Mouse (Mus musculus) left cerebral cortex, adult 2 months (tissue): ENCODE measurements at regions not wholly inside any gene's neighbourhood (a gene's known extent, or its start where the extent isn't known, plus 50 kb on each side); places are given as distances from the start of the nearest gene placed in this dataset.
"Not testable (repeated sequence)": the region's sequence is repeated elsewhere in the genome, so short reads cannot be mapped to it uniquely, and the experiment has no call there.

Experiments
- DNase-seq, 2 experiments: peaks; one replicate each; pipeline ENCODE4 v3.0.0; 2021 to 2022; ENCODE audit warnings: low spot score in 2 of 2, mixed read lengths in 1 of 2; ENCODE audit errors: extremely low spot score in 1 of 2
- H3K27ac ChIP-seq: fragments of 200-600 bp; 2 replicates; pipeline ENCODE4 v1.8.1; 2022
- H3K4me3 ChIP-seq: fragments of 200-600 bp; 2 replicates; pipeline ENCODE4 v1.8.1; 2022
- CTCF ChIP-seq: fragments of 200-600 bp; IDR thresholded peaks from 2 replicates; pipeline ENCODE4 v1.8.1; 2022; ENCODE audit warnings: antibody characterized with exemption, mild to moderate bottlenecking, moderate library complexity
- intact Hi-C: fragments of 180-260 bp; cut with DNase I; formaldehyde crosslinking; loops from one replicate; pipeline ENCODE4 v1.15.1; 2025

- intact Hi-C loops, DNase-seq: not testable (repeated sequence)
Measured at GRCm38 (mm10) chrX:91059251-91059650, 167.3 kb downstream of the Gm44 start.

GRCm38 (mm10) chrX:91085137-91085536, 193.2 kb downstream of the Gm44 start:
- H3K4me3 ChIP-seq, DNase-seq, H3K27ac ChIP-seq, intact Hi-C loops: not testable (repeated sequence)

More at GRCm38 (mm10) chrX:91059251-91059650, 167.3 kb downstream of the Gm44 start:
- H3K27ac ChIP-seq, H3K4me3 ChIP-seq: not testable (repeated sequence)
- peak; percentile 42 for TF ChIP-seq CTCF
